Mouse (Mus musculus): Measurements from ENCODE around the gene Dph3.

- TF ChIP-seq CTCF (IDR thresholded peaks at IDR 0.05; ENCODE audit: borderline replicate concordance, control insufficient read depth, extremely low read depth, insufficient read depth, low read length, poor library complexity), result no peak
- no peak for TF ChIP-seq POLR2A (IDR thresholded peaks at IDR 0.05; ENCODE audit: control insufficient read depth, extremely low read depth, insufficient read depth, low read length, poor library complexity)
Observed at GRCm38 (mm10) chr14:32093500-32094117, 8.1 kb upstream of the Dph3 start.

Data from thymus, adult 2 months (tissue).